Mouse (Mus musculus) megakaryocyte, embryonic 14.5 days (primary cell): Measurements from ENCODE around the gene Dgkz. TPM values are rescaled to one million over a fixed set of nuclear protein-coding genes. Genes with fewer than 3 reads are reported as not detected.

ENCODE experiments used
- H3K27me3 ChIP-seq: replicated peaks from 2 replicates; pipeline ENCODE3; 2012; ENCODE audit warnings: inconsistent platforms
- H3K36me3 ChIP-seq: replicated peaks from 2 replicates; pipeline ENCODE3; 2012; ENCODE audit warnings: low read length, inconsistent platforms, mixed read lengths
- H3K4me1 ChIP-seq: 2 replicates; pipeline ENCODE4 v1.6.1; 2012; ENCODE audit warnings: inconsistent platforms
- H3K4me3 ChIP-seq: replicated peaks from 2 replicates; pipeline ENCODE3; 2012; ENCODE audit warnings: moderate library complexity, mild to moderate bottlenecking, inconsistent platforms
- H3K9me3 ChIP-seq: 2 replicates; pipeline ENCODE4 v1.6.1; 2012; ENCODE audit warnings: inconsistent platforms
- FLI1 ChIP-seq: IDR thresholded peaks from 2 replicates; pipeline ENCODE4 v1.6.1; 2012; ENCODE audit warnings: low read length, inconsistent platforms, mixed read lengths
- GATA1 ChIP-seq: IDR thresholded peaks from 3 replicates; pipeline ENCODE4 v1.6.1; 2012; ENCODE audit warnings: mixed read lengths, low read length, inconsistent platforms, borderline replicate concordance
- polyA plus RNA-seq: library from polyadenylated mRNA; stranded (reverse); fragments of >175 nt; gene quantifications from 2 replicates; pipeline ENCODE4 v1.2.3, GENCODE M21; 2012; ENCODE audit warnings: low replicate concordance; ENCODE audit not compliant: insufficient read depth

The Dgkz gene
- polyA plus RNA-seq, 1 experiment = 303 TPM

GRCm38 (mm10) chr2:91977960-91978359 is 2.3 kb upstream of the Dgkz start:
- peaks cover 71% of the 10 kb centered on the region for H3K27me3 ChIP-seq
- peaks cover 67% of the 10 kb centered on the region for H3K4me1 ChIP-seq
- TF ChIP-seq GATA1 (no peak), FLI1 (no peak)
- H3K36me3 ChIP-seq = peaks cover 5% of the 10 kb centered on the region
- no peaks in the 10 kb centered on the region for H3K9me3 ChIP-seq
- no peak overlapping the region for H3K4me3 ChIP-seq

DNA sequence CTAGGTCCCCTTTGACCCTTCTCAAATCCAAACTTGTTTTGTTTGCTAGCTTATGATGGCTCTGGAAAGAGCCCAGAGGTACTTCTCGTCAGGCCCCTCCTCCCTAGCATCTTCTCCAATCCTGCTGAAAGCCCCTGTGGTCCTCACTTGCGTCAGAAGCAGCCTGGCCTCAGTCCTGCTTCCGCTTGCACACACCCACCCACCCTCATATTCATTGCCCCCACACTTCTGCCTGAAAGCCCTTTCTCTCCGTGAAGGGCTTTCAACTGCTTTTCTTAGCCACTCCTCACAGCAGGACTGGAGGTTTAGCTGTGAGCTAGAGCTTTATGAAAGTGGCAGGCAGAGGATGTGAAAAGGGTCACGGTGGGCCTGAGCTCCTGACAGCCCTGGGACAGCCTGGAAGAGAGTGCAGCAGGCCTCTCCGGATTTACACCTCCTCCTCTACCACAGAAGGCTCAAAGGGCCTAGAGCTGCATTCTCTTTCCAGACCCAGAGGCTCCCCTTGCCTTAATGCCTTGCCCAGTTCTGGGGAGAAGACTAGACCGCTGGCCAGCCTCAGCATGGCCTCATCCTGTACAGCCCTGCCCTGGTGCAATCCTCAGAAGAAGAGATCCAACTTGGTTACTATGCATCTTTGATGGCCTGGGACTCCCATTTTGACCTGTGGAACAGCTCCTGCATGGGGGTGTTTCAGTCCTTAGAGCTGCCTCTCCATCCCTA is 2.1 kb downstream of the Dgkz start:
- Histone ChIP-seq H3K4me1 (peaks cover 56% of the 10 kb centered on the region), H3K4me3 (no peak overlapping the region), H3K36me3 (no peaks in the 10 kb centered on the region), H3K27me3 (peaks cover 82% of the 10 kb centered on the region), H3K9me3 (no peaks in the 10 kb centered on the region)
- TF ChIP-seq GATA1 (no peak), FLI1 (no peak)

DNA sequence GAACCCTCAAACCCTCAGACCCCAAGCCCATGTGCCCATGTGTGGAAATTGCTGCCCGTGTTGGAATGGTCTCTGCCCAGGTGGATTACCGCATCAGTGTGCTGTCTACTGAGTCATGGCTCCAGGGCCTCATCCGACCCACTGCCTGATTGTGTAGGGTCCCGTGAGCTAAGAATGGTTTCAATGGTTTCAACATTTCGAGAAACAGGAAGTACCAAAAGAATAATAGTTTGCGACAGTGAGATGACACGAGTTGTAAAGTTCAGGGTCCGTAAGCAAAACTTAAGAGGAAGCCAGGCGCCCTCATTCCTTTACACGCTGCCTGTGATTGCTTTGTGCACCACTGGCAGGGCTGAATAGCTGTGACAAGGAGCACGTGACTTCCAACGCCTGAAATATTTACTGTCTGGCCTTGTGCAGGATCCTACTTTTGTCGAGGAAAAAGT is 3.5 kb downstream of the Dgkz start:
- H3K27me3 ChIP-seq = peaks cover 69% of the 10 kb centered on the region
- no peaks in the 10 kb centered on the region for H3K9me3 ChIP-seq
- H3K4me3 ChIP-seq = peak overlapping the region; percentile 81

GRCm38 (mm10) chr2:91971231-91972097 is 4.2 kb downstream of the Dgkz start:
- Histone ChIP-seq H3K4me3 (peak overlapping the region; percentile 81), H3K27me3 (peaks cover 62% of the 10 kb centered on the region), H3K4me1 (peaks cover 65% of the 10 kb centered on the region)

More for the DNA sequence above, 3.5 kb downstream of the Dgkz start:
- TF ChIP-seq GATA1 = no peak
- no peak for TF ChIP-seq FLI1
- Histone ChIP-seq H3K36me3 (no peaks in the 10 kb centered on the region), H3K4me1 (peaks cover 58% of the 10 kb centered on the region)

DNA sequence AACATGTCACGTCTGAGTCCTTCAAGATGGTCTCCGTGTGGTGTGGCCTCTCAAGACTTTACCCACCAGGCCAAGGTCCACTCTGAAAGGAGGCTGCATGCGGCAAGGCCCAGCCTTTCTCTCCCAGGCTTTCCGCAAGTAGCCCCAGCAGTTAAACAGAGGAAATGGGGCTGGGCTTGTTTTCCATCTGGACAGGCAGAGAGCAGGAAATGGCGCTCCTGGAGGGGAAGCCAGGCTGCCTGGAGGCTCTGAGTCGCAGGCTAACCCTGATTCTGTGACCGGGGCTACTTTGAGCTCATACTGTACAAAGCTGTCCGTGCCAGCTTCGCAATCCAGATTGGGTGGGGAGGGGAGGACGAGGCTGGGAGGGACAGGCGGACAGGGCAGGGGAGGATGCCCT is 7.7 kb downstream of the Dgkz start:
- Histone ChIP-seq H3K4me3 (no peak overlapping the region), H3K36me3 (no peaks in the 10 kb centered on the region), H3K27me3 (peaks cover 27% of the 10 kb centered on the region), H3K4me1 (peaks cover 73% of the 10 kb centered on the region), H3K9me3 (no peaks in the 10 kb centered on the region)
- no peak for TF ChIP-seq FLI1

More at GRCm38 (mm10) chr2:91971231-91972097, 4.2 kb downstream of the Dgkz start:
- Histone ChIP-seq H3K36me3 (no peaks in the 10 kb centered on the region), H3K9me3 (no peaks in the 10 kb centered on the region)
- TF ChIP-seq GATA1 (no peak), FLI1 (no peak)

GRCm38 (mm10) chr2:91966367-91966766 is 9.3 kb downstream of the Dgkz start:
- Histone ChIP-seq H3K4me3 (peak overlapping the region; percentile 19), H3K27me3 (peaks cover 15% of the 10 kb centered on the region), H3K9me3 (no peaks in the 10 kb centered on the region), H3K4me1 (peaks cover 76% of the 10 kb centered on the region), H3K36me3 (peaks cover 5% of the 10 kb centered on the region)
- TF ChIP-seq GATA1 (no peak), FLI1 (no peak)

DNA sequence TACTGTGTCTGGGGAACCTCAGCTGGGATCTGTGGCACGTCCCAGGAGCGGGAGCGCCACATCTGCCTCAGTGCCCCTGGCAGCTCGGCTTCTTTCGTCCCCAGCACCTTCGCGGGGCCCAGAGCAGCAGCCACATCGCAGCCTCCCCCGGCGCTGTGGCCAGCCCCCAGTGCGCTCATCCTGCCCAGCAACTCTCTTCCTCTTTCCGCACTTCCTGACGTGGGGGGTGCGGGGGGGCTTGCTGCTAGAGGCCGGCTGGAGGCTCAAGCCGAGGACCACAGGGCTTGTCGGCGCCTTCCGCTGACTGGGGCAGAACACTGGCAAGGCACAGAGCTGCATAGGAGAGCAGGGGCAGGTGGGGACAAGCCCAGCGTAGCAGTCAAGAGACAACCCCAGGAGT is 10.2 kb downstream of the Dgkz start:
- Histone ChIP-seq H3K9me3 (no peaks in the 10 kb centered on the region), H3K4me1 (peaks cover 76% of the 10 kb centered on the region), H3K27me3 (peaks cover 9% of the 10 kb centered on the region), H3K4me3 (peak overlapping the region; percentile 92), H3K36me3 (peaks cover 13% of the 10 kb centered on the region)
- TF ChIP-seq FLI1 = peak; percentile 13; the same call in 1 of the 2 replicates
- TF ChIP-seq GATA1 = no peak

- TF ChIP-seq GATA1 (no peak), FLI1 (no peak)
- H3K4me1 ChIP-seq = peaks cover 82% of the 10 kb centered on the region
- peaks cover 3% of the 10 kb centered on the region for H3K27me3 ChIP-seq
- peak overlapping the region; percentile 92 for H3K4me3 ChIP-seq
- H3K9me3 ChIP-seq = no peaks in the 10 kb centered on the region
- peaks cover 21% of the 10 kb centered on the region for H3K36me3 ChIP-seq
Observed at GRCm38 (mm10) chr2:91964610-91965204, 11.0 kb downstream of the Dgkz start.

- H3K36me3 ChIP-seq = peaks cover 33% of the 10 kb centered on the region
- H3K4me1 ChIP-seq = peaks cover 93% of the 10 kb centered on the region
- no peaks in the 10 kb centered on the region for H3K27me3 ChIP-seq
- peak overlapping the region; percentile 92 for H3K4me3 ChIP-seq
- TF ChIP-seq FLI1 = no peak
- no peak for TF ChIP-seq GATA1
- H3K9me3 ChIP-seq = no peaks in the 10 kb centered on the region
Observed at GRCm38 (mm10) chr2:91963443-91963932, 12.2 kb downstream of the Dgkz start.
